Mouse (Mus musculus) kidney, embryonic 14.5 days (tissue): ENCODE measurements around the gene Cacna1a. TPM values are rescaled to one million over a fixed set of nuclear protein-coding genes. Genes with fewer than 3 reads are reported as not detected.
A peak's percentile ranks its signal among the peaks of the same experiment; 100 is the strongest.

ENCODE experiments used
- ATAC-seq: fragments of 200-750 bp; cut with Nextera tagmentation; 2 replicates; pipeline ENCODE4 v1.8.0; 2017; ENCODE audit warnings: moderate number of reproducible peaks, mild to moderate bottlenecking, moderate TSS enrichment, moderate library complexity; ENCODE audit not compliant: low FRiP score, low TSS enrichment
- H3K27ac ChIP-seq: fragments of 300-500 bp; sonication (generic); 2 replicates; pipeline ENCODE4 v1.5.1; 2014; ENCODE audit warnings: low read depth, mild to moderate bottlenecking, low read length, moderate library complexity, mixed read lengths
- H3K27me3 ChIP-seq: fragments of 300-500 bp; sonication (generic); 2 replicates; pipeline ENCODE4 v1.6.1; 2014; ENCODE audit warnings: mild to moderate bottlenecking, low read length; ENCODE audit not compliant: control insufficient read depth, insufficient read depth
- H3K36me3 ChIP-seq: fragments of 300-500 bp; sonication (generic); 2 replicates; pipeline ENCODE4 v1.6.1; 2014; ENCODE audit warnings: low read length, mixed read lengths; ENCODE audit not compliant: control insufficient read depth, insufficient read depth
- H3K4me1 ChIP-seq: fragments of 300-500 bp; sonication (generic); 2 replicates; pipeline ENCODE4 v1.6.1; 2014; ENCODE audit warnings: low read length, mixed read lengths; ENCODE audit not compliant: control insufficient read depth, insufficient read depth
- H3K4me2 ChIP-seq: fragments of 300-500 bp; sonication (generic); replicated peaks from 2 replicates; pipeline ENCODE4 v1.6.1; 2014; ENCODE audit warnings: low read depth, mild to moderate bottlenecking, low read length
- H3K4me3 ChIP-seq: fragments of 300-500 bp; sonication (generic); 2 replicates; pipeline ENCODE4 v1.5.1; 2014; ENCODE audit warnings: mild to moderate bottlenecking, low read length
- H3K9ac ChIP-seq: fragments of 300-500 bp; sonication (generic); 2 replicates; pipeline ENCODE4 v1.6.1; 2014; ENCODE audit warnings: low read depth, mild to moderate bottlenecking, low read length, moderate library complexity
- H3K9me3 ChIP-seq: fragments of 300-500 bp; sonication (generic); 2 replicates; pipeline ENCODE4 v1.6.1; 2016; ENCODE audit warnings: low read length; ENCODE audit not compliant: control insufficient read depth
- WGBS: fragments of 180-500 bp; shearing (Covaris S2); extraction: QIAGEN DNeasy Blood & Tissue Kit; methylation state at CpG from one replicate; pipeline ENCODE4 v1.1.7; 2014; 5-methylcytosine and 5-hydroxymethylcytosine counted together
- polyA plus RNA-seq: library from polyadenylated mRNA; unstranded; fragments of >200 nt; fragmentation: Nextera tagmentation; extraction: Ambion mirVana; gene quantifications from 2 replicates; pipeline ENCODE4 v1.2.1, GENCODE M21; 2014

The Cacna1a gene
- polyA plus RNA-seq, 1 experiment from 2014 or later: 4.4 TPM

DNA sequence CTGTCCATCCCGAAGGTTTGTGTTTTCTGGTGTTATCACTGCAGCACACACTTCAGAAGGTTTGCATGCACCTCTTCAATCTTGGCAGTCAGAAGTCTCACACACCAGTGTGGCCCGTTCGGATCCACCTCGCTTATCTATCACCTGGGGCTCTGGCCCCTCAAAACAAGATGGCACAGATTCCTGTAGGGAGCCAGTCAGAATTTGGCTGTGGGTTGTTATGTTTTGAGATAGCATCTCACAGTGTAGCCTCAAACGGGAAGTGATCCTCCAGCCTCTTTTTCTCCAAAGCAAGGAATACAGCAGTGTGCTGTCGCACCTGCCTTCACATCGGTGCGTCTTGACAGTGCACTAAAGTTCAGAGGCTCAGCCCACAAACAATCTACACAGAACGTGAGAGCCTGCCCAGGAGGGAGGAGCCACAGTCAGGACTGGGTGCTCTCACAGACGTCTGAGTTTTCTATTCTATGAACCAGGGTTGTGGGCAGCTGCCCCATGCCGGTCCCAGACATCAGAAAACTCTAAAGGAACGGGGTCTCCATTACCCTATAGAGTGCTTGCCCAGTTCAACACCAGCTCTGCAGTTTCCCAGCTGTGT lies 178.7 kb downstream of the Cacna1a start:
- H3K27me3 ChIP-seq: no peaks in the 10 kb centered on the region
- WGBS: 82% methylated on average over 12 of the region's 12 CpGs
- H3K4me1 ChIP-seq: no peaks in the 10 kb centered on the region
- no peak for ATAC-seq
- H3K27ac ChIP-seq: no peak overlapping the region
- no peak overlapping the region for H3K4me3 ChIP-seq
- no peak overlapping the region for H3K9ac ChIP-seq
- no peaks in the 10 kb centered on the region for H3K36me3 ChIP-seq
- no peaks in the 10 kb centered on the region for H3K9me3 ChIP-seq
- H3K4me2 ChIP-seq: no peak overlapping the region

DNA sequence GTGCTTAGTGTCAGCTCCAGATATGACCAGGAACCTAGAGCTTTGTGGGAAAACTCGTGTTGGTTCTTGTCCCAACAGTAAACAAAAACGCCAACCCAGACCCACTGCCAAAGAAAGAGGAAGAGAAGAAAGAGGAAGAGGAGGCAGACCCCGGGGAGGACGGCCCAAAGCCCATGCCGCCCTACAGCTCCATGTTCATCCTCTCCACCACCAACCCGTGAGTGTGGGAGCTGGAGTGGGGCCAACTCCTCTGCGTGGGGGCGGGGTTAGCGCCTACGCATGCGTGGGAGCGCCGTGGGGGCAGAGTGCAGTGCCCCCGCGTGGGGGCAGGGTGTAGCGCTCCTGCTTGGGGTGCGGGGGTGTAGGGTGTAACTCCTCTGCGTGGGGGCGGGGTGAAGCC lies 179.3 kb downstream of the Cacna1a start:
- Histone ChIP-seq H3K27me3 (no peaks in the 10 kb centered on the region), H3K27ac (no peak overlapping the region), H3K9me3 (no peaks in the 10 kb centered on the region), H3K4me3 (no peak overlapping the region), H3K4me2 (no peak overlapping the region), H3K9ac (no peak overlapping the region), H3K36me3 (no peaks in the 10 kb centered on the region), H3K4me1 (no peaks in the 10 kb centered on the region)
- ATAC-seq: no peak
- WGBS: 62% methylated on average over 19 of the region's 19 CpGs

DNA sequence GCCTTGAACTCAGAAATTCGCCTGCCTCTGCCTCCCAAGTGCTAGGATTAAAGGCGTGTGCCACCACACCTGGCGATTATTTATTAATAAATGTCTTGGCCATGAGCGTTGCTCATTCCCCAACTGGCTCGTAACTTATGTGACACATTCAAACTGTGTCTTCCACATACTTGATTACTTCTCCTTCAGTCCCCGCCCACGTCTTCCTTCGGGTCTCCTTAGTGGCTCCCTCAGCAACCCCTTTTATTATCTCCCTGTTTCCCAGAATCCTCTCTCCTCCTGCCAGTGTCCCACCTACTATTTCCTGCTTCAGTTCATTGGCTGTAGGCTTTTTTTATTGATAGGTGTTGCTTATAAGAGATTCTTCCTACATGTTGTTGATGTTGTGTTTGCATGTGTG lies 180.5 kb downstream of the Cacna1a start:
- 85% methylated on average over 8 of the region's 8 CpGs for WGBS
- Histone ChIP-seq H3K27ac (no peak overlapping the region), H3K27me3 (no peaks in the 10 kb centered on the region), H3K9me3 (no peaks in the 10 kb centered on the region), H3K9ac (no peak overlapping the region), H3K4me3 (no peak overlapping the region), H3K4me1 (no peaks in the 10 kb centered on the region), H3K4me2 (no peak overlapping the region), H3K36me3 (no peaks in the 10 kb centered on the region)
- no peak for ATAC-seq

DNA sequence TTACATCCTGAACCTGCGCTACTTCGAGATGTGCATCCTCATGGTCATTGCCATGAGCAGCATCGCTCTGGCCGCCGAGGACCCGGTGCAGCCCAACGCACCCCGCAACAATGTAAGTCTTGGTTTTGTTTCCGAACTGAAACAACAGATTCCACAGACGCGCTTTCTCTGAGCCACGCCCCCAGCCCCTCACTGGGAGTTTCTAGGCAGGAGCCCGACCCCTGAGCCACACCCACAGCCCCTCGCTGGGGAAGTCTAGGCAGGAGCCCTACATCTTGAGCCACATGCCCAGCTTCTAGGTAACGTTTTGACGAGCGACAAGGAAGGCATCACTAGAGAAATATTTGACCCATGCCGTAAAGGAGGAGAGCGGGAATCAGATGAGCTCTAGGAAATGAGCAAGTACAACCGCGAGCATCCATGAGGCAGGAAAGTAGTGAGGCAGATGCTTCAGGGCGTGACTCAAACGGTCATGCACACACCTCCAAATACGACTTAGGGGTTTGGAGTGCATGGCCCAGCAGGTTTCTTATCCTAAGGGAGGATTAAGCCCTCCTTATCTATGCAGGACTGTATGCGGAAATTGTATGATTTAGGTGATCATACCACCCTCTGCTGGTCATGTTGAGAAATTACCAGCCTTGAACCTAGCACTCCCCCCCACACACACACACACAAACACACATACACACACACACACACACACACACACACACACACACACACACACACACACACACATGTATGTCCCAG lies 181.9 kb downstream of the Cacna1a start:
- no peak for ATAC-seq
- no peak overlapping the region for H3K9ac ChIP-seq
- no peak overlapping the region for H3K27ac ChIP-seq
- no peaks in the 10 kb centered on the region for H3K27me3 ChIP-seq
- 41% methylated on average over 25 of the region's 25 CpGs for WGBS
- H3K4me3 ChIP-seq: no peak overlapping the region
- no peaks in the 10 kb centered on the region for H3K36me3 ChIP-seq
- H3K9me3 ChIP-seq: no peaks in the 10 kb centered on the region
- no peaks in the 10 kb centered on the region for H3K4me1 ChIP-seq
- H3K4me2 ChIP-seq: peak overlapping the region; percentile 19; the same call in 1 of the 2 replicates

DNA sequence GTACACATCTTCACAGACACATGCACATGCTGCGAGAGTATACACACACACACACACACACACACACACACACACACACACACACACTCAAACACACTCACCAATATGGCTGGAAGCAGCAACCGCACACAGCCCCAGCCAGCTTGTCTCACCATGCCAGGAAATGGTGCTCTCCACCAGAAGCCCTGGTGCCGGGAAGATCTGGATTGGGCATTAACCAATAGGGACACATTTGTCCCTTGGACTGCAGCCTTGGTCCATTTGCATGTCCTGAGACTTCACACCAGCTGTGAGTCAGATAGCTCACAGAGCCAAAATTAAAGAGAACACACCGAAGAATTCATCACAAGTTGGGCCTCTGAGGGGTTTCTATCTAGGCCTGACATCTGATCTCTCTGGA lies 189.2 kb downstream of the Cacna1a start:
- Histone ChIP-seq H3K36me3 (no peaks in the 10 kb centered on the region), H3K27ac (no peak overlapping the region), H3K4me3 (no peak overlapping the region), H3K4me1 (no peaks in the 10 kb centered on the region), H3K27me3 (no peaks in the 10 kb centered on the region), H3K4me2 (no peak overlapping the region), H3K9me3 (no peaks in the 10 kb centered on the region), H3K9ac (no peak overlapping the region)
- WGBS: 75% methylated on average over 4 of the region's 4 CpGs
- no peak for ATAC-seq

DNA sequence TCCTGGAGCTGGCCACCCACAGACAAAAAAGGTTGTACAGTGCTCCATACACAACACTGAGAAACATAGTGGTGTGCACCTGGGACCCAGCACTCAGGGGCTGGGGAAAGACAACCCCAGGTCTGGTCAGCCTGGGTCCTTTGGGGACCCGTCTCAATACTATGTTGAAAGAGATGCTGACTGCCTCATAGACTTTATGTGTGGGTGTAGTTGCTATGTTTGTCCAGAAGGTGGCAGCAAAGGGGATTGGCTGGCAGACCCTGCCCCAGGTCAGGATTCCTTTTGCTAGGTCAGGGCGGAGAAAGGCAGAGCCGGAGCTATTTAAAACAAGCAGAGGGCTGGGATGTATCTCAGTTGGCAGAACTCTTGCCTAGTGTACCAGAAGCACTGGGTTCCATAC lies 191.4 kb downstream of the Cacna1a start:
- no peak; the same call in 1 of the 2 replicates for ATAC-seq

DNA sequence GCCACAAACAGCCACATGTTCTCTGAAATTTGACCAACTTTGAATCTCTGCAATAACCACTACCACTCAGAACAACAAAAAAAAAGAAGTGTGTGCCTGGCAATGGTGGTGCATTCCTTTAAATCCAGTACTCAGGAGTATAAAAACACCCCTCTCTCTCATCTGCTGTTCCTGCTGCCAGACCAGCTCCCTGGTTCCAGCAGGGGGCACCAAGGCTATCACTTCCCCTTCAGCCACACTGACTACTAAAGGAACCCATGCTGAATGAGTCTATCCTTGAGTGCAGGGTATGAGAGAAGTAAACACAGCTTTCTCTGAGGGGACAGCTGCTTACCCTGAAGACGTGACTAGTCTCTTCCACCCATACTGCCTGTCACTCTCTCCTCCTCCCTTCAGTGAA lies 197.1 kb downstream of the Cacna1a start:
- WGBS: 56% methylated on average over 1 of the region's 1 CpGs
- no peak overlapping the region for H3K27ac ChIP-seq
- ATAC-seq: no peak
- H3K4me2 ChIP-seq: no peak overlapping the region
- no peak overlapping the region for H3K9ac ChIP-seq
- no peaks in the 10 kb centered on the region for H3K4me1 ChIP-seq
- no peak overlapping the region for H3K4me3 ChIP-seq
- H3K27me3 ChIP-seq: no peaks in the 10 kb centered on the region
- no peaks in the 10 kb centered on the region for H3K9me3 ChIP-seq
- H3K36me3 ChIP-seq: no peaks in the 10 kb centered on the region

More for the DNA sequence above, 191.4 kb downstream of the Cacna1a start:
- Histone ChIP-seq H3K4me1 (no peaks in the 10 kb centered on the region), H3K4me3 (no peak overlapping the region), H3K27me3 (no peaks in the 10 kb centered on the region), H3K36me3 (no peaks in the 10 kb centered on the region), H3K27ac (no peak overlapping the region), H3K4me2 (no peak overlapping the region), H3K9ac (no peak overlapping the region), H3K9me3 (no peaks in the 10 kb centered on the region)
- WGBS: 24% methylated on average over 3 of the region's 3 CpGs

DNA sequence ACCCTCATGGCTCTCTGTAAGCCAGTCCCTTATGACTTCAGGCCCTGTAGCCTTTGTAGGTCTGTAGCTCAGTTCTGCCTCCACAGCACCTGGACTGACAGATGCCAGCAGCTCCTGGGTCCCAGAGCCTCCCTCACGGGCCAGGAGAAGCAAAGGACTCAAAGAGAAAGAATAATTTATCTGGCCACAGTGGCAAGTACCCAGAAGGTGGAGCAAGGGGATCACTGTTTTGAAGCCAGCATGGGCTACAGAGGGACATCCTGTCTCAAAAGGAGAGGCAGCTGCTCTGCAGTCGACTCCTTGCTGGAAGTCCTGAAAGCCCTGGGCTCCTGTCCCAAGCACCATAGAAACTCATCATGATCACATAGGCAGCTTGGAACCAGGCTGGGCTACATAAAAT lies 198.0 kb downstream of the Cacna1a start:
- WGBS: 73% methylated on average over 2 of the region's 2 CpGs
- H3K4me3 ChIP-seq: no peak overlapping the region
- H3K36me3 ChIP-seq: no peaks in the 10 kb centered on the region
- no peaks in the 10 kb centered on the region for H3K27me3 ChIP-seq
- H3K27ac ChIP-seq: no peak overlapping the region
- no peak overlapping the region for H3K4me2 ChIP-seq
- no peaks in the 10 kb centered on the region for H3K9me3 ChIP-seq
- no peaks in the 10 kb centered on the region for H3K4me1 ChIP-seq
- no peak overlapping the region for H3K9ac ChIP-seq
- no peak for ATAC-seq

DNA sequence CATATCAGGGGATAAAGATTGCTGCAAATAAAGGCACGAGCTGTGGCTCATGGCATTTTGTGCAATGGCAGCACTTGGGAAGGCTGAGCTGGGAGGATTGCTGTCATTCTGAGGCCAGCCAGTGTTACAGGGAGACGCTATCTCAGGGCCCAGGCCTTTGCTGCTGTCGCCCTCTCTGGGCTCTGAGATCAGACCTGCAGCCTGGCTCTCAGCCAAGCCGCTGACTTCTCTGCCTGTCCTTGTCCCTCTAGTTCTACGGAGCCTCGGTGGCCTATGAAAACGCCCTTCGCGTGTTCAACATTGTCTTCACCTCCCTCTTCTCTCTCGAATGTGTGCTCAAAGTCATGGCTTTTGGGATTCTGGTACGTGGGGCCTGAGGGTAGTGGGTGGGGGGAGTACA lies 200.3 kb downstream of the Cacna1a start:
- WGBS: 79% methylated on average over 11 of the region's 11 CpGs
- Histone ChIP-seq H3K27ac (no peak overlapping the region), H3K4me2 (no peak overlapping the region), H3K4me1 (no peaks in the 10 kb centered on the region), H3K4me3 (no peak overlapping the region), H3K27me3 (no peaks in the 10 kb centered on the region), H3K9ac (no peak overlapping the region), H3K36me3 (no peaks in the 10 kb centered on the region), H3K9me3 (no peaks in the 10 kb centered on the region)
- ATAC-seq: no peak
